Mouse (Mus musculus): ENCODE results near the gene Per3.

DNA sequence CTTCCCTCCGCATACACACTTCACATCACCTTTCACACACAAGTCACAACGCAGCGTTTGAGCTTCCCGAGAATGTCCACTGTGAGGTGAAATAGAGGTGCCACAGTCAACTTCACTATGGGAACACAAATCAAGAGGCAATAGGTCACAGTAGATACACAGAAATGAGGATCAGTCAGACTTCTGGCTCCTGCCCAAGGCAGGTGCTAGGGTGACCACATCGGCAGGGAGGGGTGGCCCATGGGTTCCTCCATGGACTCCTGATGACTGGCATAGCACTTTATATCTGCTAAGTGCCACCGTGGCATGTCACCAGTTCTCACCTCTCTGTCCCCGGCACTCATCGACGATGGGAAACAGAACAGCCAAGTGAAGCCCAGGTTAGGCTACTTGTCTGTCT is 45.8 kb downstream of the Per3 start:
- TF ChIP-seq CTCF (IDR thresholded peaks at IDR 0.05; ENCODE audit: control insufficient read depth, insufficient read depth, low read length) = no peak
- no peak for TF ChIP-seq POLR2A (IDR thresholded peaks at IDR 0.05; ENCODE audit: borderline replicate concordance, control insufficient read depth, low read depth, low read length)
